Mouse (Mus musculus): ENCODE measurements at regions not wholly inside any gene's neighbourhood (a gene's known extent, or its start where the extent isn't known, plus 50 kb on each side); places are given as distances from the start of the nearest gene placed in this dataset.

DNA sequence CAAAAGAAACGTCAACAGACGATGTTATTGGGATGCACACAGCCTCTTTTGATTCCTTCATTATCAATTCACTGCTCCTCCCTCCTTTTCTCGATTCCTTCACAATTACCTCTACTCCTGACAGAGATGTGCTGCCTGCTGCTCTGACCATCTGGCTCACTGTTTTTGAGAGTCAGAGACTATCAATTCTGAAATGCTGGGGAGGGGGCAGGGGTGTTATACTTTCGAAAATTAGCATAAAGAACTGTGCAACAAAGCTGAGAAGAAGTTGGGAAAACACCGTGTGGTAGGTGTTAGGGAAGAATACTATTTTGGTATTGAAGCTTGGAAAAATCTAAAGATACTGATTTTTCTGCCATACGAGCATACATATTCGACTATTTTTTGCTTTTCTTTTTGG, 96.4 kb downstream of the Nedd1 start:
- no peak for DNase-seq

DNA sequence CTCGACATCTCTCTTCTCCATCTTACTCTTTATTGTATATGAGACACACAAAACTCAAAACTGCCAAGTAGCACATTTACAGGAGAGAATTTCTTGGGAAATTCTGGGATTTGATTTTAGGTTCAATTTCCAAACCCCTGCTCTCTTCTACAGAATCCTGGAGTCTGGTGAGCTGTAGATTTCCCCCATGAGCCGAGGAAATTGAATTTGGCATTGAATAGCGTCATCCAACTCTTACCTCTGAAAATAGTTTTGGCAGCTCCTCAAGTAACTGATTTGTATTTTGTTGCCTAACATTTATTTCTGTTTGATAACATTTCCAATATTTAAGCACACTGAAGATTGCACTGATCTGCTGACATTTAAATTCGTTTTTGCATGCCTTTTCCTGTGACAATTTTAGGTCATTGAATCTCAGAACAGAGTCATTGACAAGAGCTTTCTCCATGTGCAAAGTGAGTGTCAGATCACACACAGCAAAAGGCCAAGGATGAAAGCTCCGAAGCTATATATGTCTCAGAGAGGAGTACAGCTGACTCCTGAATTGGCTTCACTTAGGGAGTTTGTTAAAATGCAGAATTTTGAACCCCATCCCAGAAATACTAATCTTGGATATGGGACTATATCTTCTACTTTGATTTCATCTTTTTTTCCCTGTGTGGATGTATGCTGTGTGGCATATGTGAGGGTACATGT, 106.4 kb downstream of the Nedd1 start:
- DNase-seq, result no peak

DNA sequence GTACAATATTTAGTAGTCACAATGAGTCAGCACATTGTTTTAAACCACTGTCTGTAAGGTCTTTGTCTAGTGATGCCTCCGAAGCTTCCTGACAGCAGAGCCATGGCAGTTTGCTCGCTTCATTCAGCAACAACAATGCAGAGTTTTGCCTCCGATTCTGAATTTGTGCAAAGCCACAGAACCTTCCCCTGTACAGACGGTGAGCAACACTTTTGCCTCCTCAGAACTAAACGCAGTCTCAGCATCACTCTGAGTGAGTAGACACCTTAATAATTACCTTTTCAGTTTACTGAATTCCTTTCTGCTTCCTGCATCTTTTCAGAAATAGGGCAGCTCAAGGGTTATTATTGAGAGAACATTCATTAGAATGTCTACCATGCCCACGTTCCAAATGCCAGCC, 107.9 kb downstream of the Nedd1 start:
- DNase-seq, result no peak

- no peak for DNase-seq
These were observed 111.2 kb downstream of the Nedd1 start for GRCm38 (mm10) chr10:92611060-92611459.

- DNase-seq, result no peak
These were observed 115.5 kb downstream of the Nedd1 start for GRCm38 (mm10) chr10:92606761-92607160.

DNA sequence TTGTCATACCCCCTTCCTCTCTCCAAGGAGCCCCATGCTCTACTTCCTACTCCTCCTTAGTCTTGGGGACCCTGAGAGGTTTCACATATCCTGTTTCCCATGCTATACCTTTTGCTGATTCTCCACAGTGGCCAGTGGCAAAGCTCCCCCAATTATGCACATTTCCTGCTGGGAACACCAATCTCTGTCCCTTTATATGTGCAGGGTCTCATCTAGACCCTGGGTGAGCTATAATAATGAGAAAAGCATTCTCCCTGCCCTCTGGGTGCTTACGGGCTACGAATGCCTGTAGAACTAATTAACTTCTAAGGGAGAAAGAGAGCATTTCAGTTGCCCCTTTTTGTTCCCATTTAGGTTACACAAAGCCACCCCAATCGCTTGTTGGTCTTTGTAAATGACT, 116.6 kb downstream of the Nedd1 start:
- DNase-seq, result no peak

GRCm38 (mm10) chr10:92600116-92600515, 122.1 kb downstream of the Nedd1 start:
- no peak for DNase-seq

DNA sequence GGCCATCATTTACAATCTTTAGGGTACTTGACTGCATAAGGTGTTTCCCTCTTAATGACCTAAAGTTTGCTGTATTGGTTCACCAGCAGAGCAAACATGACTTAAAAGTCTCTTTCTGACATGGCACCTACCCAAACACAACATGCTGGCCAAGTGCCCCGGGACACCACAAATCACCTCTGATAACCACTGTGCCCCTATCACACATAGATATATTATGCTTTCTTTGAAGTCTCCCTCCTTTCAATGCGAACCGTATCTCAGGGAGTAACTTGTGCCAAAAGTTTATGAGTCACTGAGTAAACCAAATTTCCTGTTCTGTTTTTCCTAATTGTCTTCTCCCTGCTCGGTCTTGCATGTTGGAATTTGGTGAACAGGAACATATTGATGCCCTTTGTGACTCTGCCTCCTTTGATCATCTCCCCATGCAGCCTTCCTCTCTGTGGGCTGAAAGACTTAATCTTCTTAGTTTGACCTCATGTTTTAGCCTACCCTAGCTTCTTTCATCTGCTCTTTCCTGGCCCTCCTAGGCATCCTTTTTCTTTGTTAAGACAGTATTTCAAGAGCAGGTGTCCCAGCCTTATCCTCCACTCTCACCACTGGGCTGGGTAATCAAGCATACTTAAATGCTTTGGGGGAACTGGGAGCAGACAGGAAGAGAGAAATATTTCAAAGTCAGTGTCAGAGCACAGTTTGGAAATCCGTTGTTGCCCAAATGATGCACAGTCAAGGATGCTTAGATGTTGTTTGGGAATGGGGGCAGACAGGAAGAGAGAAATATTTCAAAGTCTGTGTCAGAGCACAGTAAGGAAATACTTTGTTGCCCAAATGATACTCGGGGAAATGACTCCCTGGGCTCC, 126.5 kb downstream of the Nedd1 start:
- no peak for DNase-seq

DNA sequence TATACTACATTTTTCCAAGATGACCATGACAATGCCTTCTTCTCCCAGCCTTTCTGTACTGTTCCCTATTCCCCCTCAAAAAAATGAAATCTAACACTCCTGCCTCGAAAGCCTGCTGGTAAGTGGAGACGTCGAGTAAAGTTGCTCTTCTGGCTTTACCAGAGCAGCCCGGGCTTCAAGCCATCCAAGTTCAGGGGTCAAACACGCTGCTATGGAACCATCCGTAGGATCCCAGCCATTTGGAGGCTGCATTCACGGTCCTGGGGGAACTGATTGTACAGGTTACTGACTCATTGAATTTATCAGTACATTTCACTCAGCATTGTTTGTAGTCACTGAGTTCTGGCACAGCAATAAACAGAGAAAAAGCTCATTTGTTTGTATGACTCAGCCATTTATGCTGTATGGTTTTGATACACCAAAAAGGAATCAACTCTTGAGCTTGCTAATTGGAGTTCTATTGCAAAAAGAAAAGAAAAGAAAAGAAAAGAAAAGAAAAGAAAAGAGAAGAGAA, 128.2 kb downstream of the Nedd1 start:
- DNase-seq, result no peak

GRCm38 (mm10) chr10:92578872-92579271, 143.3 kb downstream of the Nedd1 start:
- DNase-seq, result no peak

- DNase-seq, result no peak
These were observed 151.7 kb downstream of the Nedd1 start for GRCm38 (mm10) chr10:92570496-92570895.

DNA sequence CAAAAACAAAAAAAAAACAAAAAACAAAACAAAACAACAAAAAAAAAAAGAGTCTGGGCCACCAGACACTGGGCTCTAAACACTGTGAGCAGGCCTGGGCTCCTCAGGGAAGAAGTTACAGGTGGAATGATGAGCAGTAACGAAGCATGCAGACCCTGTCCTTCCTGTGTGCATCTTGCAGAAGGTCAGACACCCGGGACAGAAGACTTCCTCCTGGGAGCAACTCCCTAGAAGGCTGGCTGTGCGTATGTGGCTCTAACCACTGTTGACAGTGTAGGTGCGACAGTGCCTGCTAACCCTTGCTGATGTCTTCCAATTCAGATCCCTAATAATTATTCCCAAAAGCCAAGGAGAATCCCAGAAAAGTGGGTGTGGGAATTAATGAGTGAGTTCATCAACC, 164.8 kb downstream of the Nedd1 start:
- DNase-seq, result no peak

GRCm38 (mm10) chr10:92556526-92557422, 165.4 kb downstream of the Nedd1 start:
- DNase-seq, result peak; percentile 1

DNA sequence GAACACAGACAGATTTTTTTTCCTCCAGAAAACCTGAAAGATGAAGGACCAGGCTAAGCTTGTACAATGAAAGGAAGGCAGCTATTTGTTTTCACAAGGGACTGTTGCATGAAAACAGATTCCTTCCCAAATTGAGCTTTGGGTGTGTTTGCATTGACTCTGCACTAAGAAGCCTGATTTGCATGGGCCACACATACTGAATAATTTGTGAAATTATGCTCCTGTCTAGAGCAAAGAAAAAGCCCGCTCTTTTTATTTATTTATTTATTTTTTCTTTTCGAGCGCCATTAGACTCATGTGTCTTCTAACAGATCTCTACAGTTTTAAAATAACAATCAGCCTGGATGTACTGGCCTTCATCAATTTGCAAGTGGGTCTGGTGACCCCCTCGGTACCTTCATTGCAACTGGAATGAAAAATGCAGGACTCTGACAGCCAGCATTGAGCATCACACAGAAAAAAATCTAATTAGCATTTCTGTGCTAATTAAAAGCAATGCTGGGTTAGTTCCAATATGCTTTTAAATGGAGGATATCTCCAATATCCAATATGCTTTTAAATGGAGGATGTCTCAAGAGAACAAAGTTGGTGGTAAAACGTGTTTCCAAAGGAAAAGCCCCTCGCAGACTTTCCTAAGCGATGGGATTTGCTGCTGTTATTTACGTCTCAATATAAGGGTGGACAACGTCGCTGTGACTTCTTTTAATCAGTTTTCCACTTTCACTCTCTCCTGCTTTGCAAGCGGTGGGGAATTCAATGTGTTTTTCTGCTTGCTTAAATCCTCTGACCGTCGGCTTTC, 166.3 kb downstream of the Nedd1 start:
- no peak for DNase-seq

GRCm38 (mm10) chr10:92553966-92554365, 168.3 kb downstream of the Nedd1 start:
- no peak for DNase-seq

DNA sequence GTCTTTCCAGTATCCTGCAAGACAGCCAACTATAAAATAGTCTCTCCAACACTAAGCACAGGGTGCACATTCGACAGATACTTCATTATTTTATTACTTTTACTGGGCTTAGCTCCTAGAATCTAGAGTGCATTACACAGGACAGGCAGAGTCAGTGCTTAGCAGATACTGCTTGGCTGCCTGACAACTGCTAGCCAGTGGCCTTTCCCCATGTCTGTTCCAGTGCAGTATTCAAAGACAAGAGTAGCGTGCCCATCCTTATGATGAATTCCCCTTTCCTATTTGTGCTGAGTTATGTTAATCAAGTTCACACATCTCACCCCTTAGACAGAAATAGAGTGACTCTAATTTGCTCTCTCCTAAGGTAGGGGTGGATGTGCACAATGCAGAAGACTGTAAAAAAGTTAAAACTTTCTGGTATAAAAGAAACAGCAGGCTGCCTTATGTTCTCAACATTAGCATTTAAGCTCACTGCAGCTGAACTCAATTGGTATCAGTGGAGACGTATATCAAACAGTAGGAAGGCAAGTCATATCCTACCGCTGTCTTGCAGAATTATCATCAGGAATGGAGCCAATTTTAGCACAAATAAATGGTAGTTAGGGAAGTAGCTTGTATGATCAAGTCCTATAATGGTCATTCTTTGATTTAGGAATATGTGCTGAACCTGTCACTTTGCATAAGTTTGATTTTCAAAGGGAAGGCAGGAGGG, 173.2 kb downstream of the Nedd1 start:
- DNase-seq, result no peak

GRCm38 (mm10) chr10:92538433-92538832, 183.8 kb downstream of the Nedd1 start:
- DNase-seq, result no peak

DNA sequence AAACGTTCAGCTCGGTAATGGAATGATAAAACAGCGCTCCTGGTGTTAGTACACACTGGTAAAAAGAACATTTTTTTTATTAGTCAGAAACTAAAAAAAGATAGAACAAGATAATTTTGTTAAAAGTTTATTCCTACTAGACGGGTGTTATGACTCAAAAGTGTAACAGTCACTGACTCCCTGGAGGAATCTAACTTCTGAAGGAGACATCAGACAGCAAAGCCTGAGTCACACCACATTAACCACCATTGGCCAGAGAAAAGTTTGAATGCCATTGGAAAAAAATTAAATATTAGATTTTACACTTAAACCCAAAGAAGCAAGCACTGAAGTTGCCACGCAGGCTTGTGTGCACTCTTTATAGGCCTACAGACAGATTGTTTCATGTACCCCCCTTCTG, 205.3 kb downstream of the Nedd1 start:
- no peak for DNase-seq

- DNase-seq, result no peak
These were observed 210.5 kb downstream of the Nedd1 start for GRCm38 (mm10) chr10:92511769-92512168.

DNA sequence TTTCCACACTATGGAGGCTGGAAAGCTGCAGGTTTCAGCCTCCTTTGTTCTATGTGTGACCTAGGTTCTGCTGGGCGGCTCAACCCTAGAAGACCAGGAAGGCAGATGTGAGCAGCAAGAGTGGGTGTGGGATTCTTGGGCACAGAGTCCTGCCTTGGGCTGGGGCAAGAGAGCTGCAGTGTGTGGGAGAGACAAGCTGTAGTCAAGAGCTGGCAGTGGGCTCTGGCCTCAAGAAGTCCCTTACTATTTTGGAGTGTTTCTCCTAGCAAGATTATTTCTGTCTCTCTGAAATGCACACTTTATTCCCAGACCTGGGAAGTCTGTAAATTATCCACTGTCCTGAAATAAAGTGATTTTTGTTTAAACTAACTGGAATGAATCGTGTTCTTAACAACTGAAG, 211.5 kb downstream of the Nedd1 start:
- DNase-seq, result no peak

- no peak for DNase-seq
These were observed 217.9 kb downstream of the Nedd1 start for GRCm38 (mm10) chr10:92504271-92504670.

- no peak for DNase-seq
These were observed 238.6 kb downstream of the Nedd1 start for GRCm38 (mm10) chr10:92483592-92483991.
